Mouse (Mus musculus) intestine, embryonic 14.5 days (tissue): Measurements from ENCODE around the gene Hand2. TPM values are rescaled to one million over a fixed set of nuclear protein-coding genes. Genes with fewer than 3 reads are reported as not detected.

Experiments used
- ATAC-seq: fragments of 200-750 bp; cut with Nextera tagmentation; replicated peaks from 2 replicates; pipeline ENCODE4 v1.8.0; 2017; ENCODE audit warnings: low read depth, moderate number of reproducible peaks, moderate TSS enrichment, moderate library complexity; ENCODE audit not compliant: low FRiP score, low TSS enrichment
- DNase-seq: peaks from one replicate; pipeline ENCODE4 v3.0.0-alpha.2; 2018; ENCODE audit warnings: low spot score
- H3K27ac ChIP-seq: fragments of 300-500 bp; sonication (generic); 2 replicates; pipeline ENCODE4 v1.5.1; 2014; ENCODE audit warnings: low read depth, mild to moderate bottlenecking, control low read depth
- H3K27me3 ChIP-seq: fragments of 300-500 bp; sonication (generic); replicated peaks from 2 replicates; pipeline ENCODE4 v1.6.1; 2014; ENCODE audit warnings: low read length, control low read depth; ENCODE audit not compliant: control insufficient read depth, insufficient read depth
- H3K36me3 ChIP-seq: fragments of 300-500 bp; sonication (generic); 2 replicates; pipeline ENCODE4 v1.6.1; 2014; ENCODE audit warnings: low read length, control low read depth; ENCODE audit not compliant: control insufficient read depth, insufficient read depth
- H3K4me1 ChIP-seq: fragments of 300-500 bp; sonication (generic); replicated peaks from 2 replicates; pipeline ENCODE4 v1.6.1; 2014; ENCODE audit warnings: low read length, control low read depth, mixed read lengths; ENCODE audit not compliant: control insufficient read depth, insufficient read depth
- H3K4me2 ChIP-seq: fragments of 300-500 bp; sonication (generic); 2 replicates; pipeline ENCODE4 v1.6.1; 2014; ENCODE audit warnings: low read length
- H3K4me3 ChIP-seq: fragments of 300-500 bp; sonication (generic); 2 replicates; pipeline ENCODE4 v1.5.1; 2014; ENCODE audit warnings: low read depth, low read length, control low read depth, mixed read lengths
- H3K9ac ChIP-seq: fragments of 300-500 bp; sonication (generic); 2 replicates; pipeline ENCODE4 v1.6.1; 2014; ENCODE audit warnings: mild to moderate bottlenecking, low read length
- H3K9me3 ChIP-seq: fragments of 300-500 bp; sonication (generic); 2 replicates; pipeline ENCODE4 v1.6.1; 2016; ENCODE audit warnings: low read length, control low read depth; ENCODE audit not compliant: control insufficient read depth
- WGBS: fragments of 180-500 bp; shearing (Covaris S2); extraction: QIAGEN DNeasy Blood & Tissue Kit; methylation state at CpG from one replicate; pipeline ENCODE4 v1.1.7; 2014; 5-methylcytosine and 5-hydroxymethylcytosine counted together
- polyA plus RNA-seq: library from polyadenylated mRNA; unstranded; fragments of >200 nt; fragmentation: Nextera tagmentation; extraction: Ambion mirVana; gene quantifications from 2 replicates; pipeline ENCODE4 v1.2.1, GENCODE M21; 2014

Gene Hand2
- polyA plus RNA-seq, 1 experiment from 2014 or later: 13.1 TPM

DNA sequence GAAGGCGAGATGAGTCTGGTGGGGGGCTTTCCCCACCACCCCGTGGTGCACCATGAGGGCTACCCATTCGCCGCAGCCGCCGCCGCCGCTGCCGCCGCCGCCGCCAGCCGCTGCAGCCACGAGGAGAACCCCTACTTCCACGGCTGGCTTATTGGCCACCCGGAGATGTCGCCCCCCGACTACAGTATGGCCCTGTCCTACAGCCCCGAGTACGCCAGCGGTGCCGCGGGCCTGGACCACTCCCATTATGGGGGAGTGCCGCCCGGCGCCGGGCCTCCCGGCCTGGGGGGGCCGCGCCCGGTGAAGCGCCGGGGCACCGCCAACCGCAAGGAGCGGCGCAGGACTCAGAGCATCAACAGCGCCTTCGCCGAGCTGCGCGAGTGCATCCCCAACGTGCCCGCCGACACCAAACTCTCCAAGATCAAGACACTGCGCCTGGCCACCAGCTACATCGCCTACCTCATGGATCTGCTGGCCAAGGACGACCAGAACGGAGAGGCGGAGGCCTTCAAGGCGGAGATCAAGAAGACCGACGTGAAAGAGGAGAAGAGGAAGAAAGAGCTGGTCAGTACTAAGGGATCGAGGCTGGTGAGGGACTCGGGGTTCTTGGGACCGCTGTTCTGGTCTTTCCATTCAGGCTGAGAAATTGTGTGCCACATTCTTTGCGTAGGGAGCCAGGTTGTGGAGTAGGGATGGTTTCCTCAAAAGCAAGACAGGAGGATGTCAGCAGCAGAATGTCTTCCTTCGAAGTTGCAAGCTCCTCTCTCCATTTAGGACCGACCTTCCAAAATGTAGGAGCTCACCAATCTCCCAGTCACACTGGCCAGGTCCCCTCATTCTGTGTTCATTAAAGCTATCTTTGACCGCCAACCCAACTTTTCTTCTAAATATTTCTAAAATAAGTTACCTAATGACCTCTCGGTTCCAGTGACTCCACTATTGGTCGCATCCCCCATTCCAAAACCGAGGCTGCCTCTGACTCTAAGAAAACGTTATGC is 1.4 kb downstream of the Hand2 start:
- peak overlapping the region; percentile 95 for H3K9ac ChIP-seq
- H3K27ac ChIP-seq: peak overlapping the region; percentile 96
- peak overlapping the region; percentile 67 for H3K4me2 ChIP-seq
- peaks cover 32% of the 10 kb centered on the region for H3K27me3 ChIP-seq
- H3K4me1 ChIP-seq: no peaks in the 10 kb centered on the region; the same call in 1 of the 2 replicates
- H3K4me3 ChIP-seq: peak overlapping the region; percentile 81
- H3K36me3 ChIP-seq: no peaks in the 10 kb centered on the region
- peak; percentile 81 for DNase-seq
- under 1% methylated on average over 54 of the region's 64 CpGs for WGBS
- ATAC-seq: peak; percentile 42
- H3K9me3 ChIP-seq: no peaks in the 10 kb centered on the region

DNA sequence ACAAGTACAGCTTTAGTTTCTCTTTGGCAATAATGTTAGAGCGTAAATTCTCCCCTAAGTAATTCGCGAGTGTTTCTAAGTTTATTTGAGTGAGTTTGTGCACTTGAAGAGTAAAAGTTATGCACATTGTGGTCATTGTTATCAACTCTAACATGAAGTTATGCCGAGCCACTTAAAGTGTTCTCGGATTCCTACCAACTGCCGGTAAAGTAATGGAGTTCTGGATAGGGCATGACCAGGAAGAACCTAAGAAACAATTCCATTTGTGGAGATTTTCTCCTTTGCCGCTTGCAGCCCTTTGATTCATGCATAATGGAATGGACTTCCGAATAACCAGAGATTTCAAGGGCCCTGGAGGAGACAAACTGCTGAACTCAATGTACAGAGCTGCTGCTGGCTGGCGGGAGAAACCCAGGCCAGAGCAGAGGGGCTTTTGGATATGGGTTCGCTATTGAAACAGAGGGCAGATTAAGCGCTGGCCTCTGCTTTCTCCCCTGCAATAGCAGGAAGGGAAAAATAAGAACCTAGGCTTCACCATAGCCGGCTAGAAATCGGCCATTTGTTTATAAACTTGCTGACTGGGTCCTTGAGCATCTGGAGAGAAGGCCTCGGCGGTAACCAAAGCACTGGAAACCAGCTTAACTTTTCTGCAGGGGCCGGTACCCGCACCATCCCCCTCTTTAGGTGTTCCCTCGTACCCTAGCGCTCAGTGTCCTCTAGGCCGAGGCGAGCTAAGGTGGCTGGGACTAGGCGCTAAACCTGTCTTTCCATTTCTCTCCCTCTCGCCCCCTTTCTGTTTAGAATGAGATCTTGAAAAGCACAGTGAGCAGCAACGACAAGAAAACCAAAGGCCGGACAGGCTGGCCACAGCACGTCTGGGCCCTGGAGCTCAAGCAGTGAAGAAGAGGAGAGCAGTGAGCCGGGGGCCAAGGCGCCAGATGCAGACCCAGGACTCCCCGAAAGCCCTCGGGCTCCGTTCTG is 2.5 kb downstream of the Hand2 start:
- H3K9me3 ChIP-seq: no peaks in the 10 kb centered on the region
- peak overlapping the region; percentile 67 for H3K4me2 ChIP-seq
- H3K36me3 ChIP-seq: no peaks in the 10 kb centered on the region
- peak overlapping the region; percentile 96 for H3K27ac ChIP-seq
- 1% methylated on average over 31 of the region's 31 CpGs for WGBS
- no peak for ATAC-seq
- peak; percentile 81 for DNase-seq
- H3K27me3 ChIP-seq: peaks cover 37% of the 10 kb centered on the region; the same call in 1 of the 2 replicates
- no peaks in the 10 kb centered on the region; the same call in 1 of the 2 replicates for H3K4me1 ChIP-seq
- H3K9ac ChIP-seq: peak overlapping the region; percentile 95
- peak overlapping the region; percentile 81 for H3K4me3 ChIP-seq

GRCm38 (mm10) chr8:57324091-57324490 is 3.3 kb downstream of the Hand2 start:
- ATAC-seq: no peak
- Histone ChIP-seq H3K4me3 (peak overlapping the region; percentile 81), H3K27me3 (peaks cover 37% of the 10 kb centered on the region; the same call in 1 of the 2 replicates), H3K9me3 (no peaks in the 10 kb centered on the region), H3K27ac (peak overlapping the region; percentile 96), H3K9ac (peak overlapping the region; percentile 95), H3K4me1 (peaks cover 2% of the 10 kb centered on the region; the same call in 1 of the 2 replicates), H3K36me3 (no peaks in the 10 kb centered on the region), H3K4me2 (peak overlapping the region; percentile 67)
- 8% methylated on average over 12 of the region's 12 CpGs for WGBS
- no peak for DNase-seq

- peak overlapping the region; percentile 67 for H3K4me2 ChIP-seq
- no peak for ATAC-seq
- 8% methylated on average over 5 of the region's 5 CpGs for WGBS
- H3K4me3 ChIP-seq: peak overlapping the region; percentile 81
- H3K4me1 ChIP-seq: peaks cover 2% of the 10 kb centered on the region; the same call in 1 of the 2 replicates
- H3K9me3 ChIP-seq: no peaks in the 10 kb centered on the region
- peak overlapping the region; percentile 95 for H3K9ac ChIP-seq
- peaks cover 41% of the 10 kb centered on the region; the same call in 1 of the 2 replicates for H3K27me3 ChIP-seq
- DNase-seq: peak; percentile 74
- no peaks in the 10 kb centered on the region for H3K36me3 ChIP-seq
- peak overlapping the region; percentile 81 for H3K27ac ChIP-seq
Observed at GRCm38 (mm10) chr8:57324671-57325070, 3.9 kb downstream of the Hand2 start.

DNA sequence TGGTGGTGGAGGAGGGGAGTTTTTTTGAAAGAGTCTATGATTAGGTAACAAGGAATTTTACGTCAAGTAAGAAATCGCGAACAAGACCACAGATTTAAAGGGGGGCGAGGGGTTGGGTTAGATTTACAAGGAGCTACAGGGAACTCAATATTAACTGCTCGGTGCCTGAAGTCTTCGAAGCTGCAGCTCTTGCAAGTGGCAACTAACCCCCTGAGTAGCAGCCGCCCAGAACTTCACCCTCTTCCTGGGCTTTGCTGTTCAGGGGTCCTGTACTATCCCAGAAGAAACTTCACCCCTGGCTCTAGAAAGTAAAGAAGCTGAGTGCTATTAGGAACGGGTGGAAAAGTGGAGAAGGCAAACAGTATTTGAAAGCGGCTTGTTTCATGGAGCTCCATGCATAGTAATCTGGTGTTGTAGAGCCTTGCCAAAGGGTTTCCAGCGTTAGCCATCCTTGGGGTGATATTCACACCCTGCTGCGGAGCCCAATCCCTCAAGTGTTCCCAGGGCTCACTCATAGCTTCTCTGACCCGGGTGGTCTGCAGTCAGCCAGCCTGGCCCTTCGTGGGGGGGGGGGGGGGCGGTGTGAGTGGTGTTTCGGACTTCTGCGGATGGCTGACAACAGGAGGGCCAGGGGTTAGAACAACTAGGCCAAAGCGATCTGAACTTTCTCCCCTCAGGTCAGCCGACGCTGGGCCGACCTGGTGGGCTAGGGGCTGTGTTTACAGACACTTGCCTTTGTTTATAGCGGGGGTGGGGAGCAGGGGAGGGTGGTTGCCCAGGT is 4.5 kb downstream of the Hand2 start:
- 7% methylated on average over 20 of the region's 21 CpGs for WGBS
- peak overlapping the region; percentile 81 for H3K27ac ChIP-seq
- ATAC-seq (no peak), DNase-seq (peak; percentile 70)
- no peaks in the 10 kb centered on the region for H3K36me3 ChIP-seq
- H3K27me3 ChIP-seq: peaks cover 39% of the 10 kb centered on the region; the same call in 1 of the 2 replicates
- H3K4me2 ChIP-seq: peak overlapping the region; percentile 67
- H3K9me3 ChIP-seq: no peaks in the 10 kb centered on the region
- H3K4me1 ChIP-seq: peaks cover 2% of the 10 kb centered on the region; the same call in 1 of the 2 replicates
- peak overlapping the region; percentile 81 for H3K4me3 ChIP-seq
- peak overlapping the region; percentile 95 for H3K9ac ChIP-seq

GRCm38 (mm10) chr8:57326091-57327065 is 5.6 kb downstream of the Hand2 start:
- peak overlapping the region; percentile 95 for H3K9ac ChIP-seq
- H3K4me3 ChIP-seq: peak overlapping the region; percentile 81
- DNase-seq (peak; percentile 65), ATAC-seq (no peak)
- WGBS: 14% methylated on average over 27 of the region's 27 CpGs
- H3K27ac ChIP-seq: peak overlapping the region; percentile 81
- peak overlapping the region; percentile 67 for H3K4me2 ChIP-seq
- peaks cover 5% of the 10 kb centered on the region; the same call in 1 of the 2 replicates for H3K4me1 ChIP-seq
- no peaks in the 10 kb centered on the region for H3K9me3 ChIP-seq
- H3K36me3 ChIP-seq: no peaks in the 10 kb centered on the region
- peaks cover 42% of the 10 kb centered on the region; the same call in 1 of the 2 replicates for H3K27me3 ChIP-seq
